Mouse (Mus musculus) MEL (cell line): ENCODE measurements around the gene Tspan18. TPM values are rescaled to one million over a fixed set of nuclear protein-coding genes. Genes with fewer than 3 reads are reported as not detected.

ENCODE experiments used
- DNase-seq: peaks from one replicate; pipeline ENCODE4 v3.0.0; 2011; ENCODE audit warnings: low read depth, low spot score
- H3K27ac ChIP-seq: 2 replicates; pipeline ENCODE4 v1.5.1; 2012; ENCODE audit warnings: low read depth, mild to moderate bottlenecking, control low read depth, low read length, moderate library complexity; ENCODE audit not compliant: control insufficient read depth
- H3K27me3 ChIP-seq, 2 experiments: fragments of 150-350 bp in 1 of 2; sonication (generic) in 1 of 2; 2 replicates each; pipeline ENCODE4 v1.6.1; 2012; ENCODE audit warnings: low read length in 2 of 2, mild to moderate bottlenecking in 2 of 2, improper control_type of control experiment in 1 of 2, moderate library complexity in 1 of 2; ENCODE audit not compliant: insufficient read depth in 2 of 2, control insufficient read depth in 1 of 2
- H3K36me3 ChIP-seq, 2 experiments: 2 replicates each; pipeline ENCODE4 v1.6.1; 2012 to 2014; ENCODE audit warnings: low read length in 2 of 2, improper control_type of control experiment in 1 of 2, inconsistent platforms in 1 of 2, mild to moderate bottlenecking in 1 of 2; ENCODE audit not compliant: insufficient read depth in 2 of 2, control insufficient read depth in 1 of 2
- H3K4me1 ChIP-seq, 2 experiments: fragments of 150-350 bp in 1 of 2; sonication (generic) in 1 of 2; 2 replicates each; pipeline ENCODE4 v1.6.1; 2012; ENCODE audit warnings: low read length in 2 of 2, improper control_type of control experiment in 1 of 2, mild to moderate bottlenecking in 1 of 2; ENCODE audit not compliant: insufficient read depth in 2 of 2, control insufficient read depth in 1 of 2
- H3K4me3 ChIP-seq, 2 experiments: fragments of 150-350 bp in 1 of 2; sonication (generic) in 1 of 2; 2 replicates each; pipeline ENCODE4 v1.5.1; 2012; ENCODE audit warnings: low read depth in 2 of 2, low read length in 2 of 2, mild to moderate bottlenecking in 2 of 2, moderate library complexity in 2 of 2, control low read depth in 1 of 2, improper control_type of control experiment in 1 of 2; ENCODE audit not compliant: control insufficient read depth in 1 of 2, insufficient read depth in 1 of 2
- H3K79me2 ChIP-seq: 2 replicates; pipeline ENCODE4 v1.6.1; 2012; ENCODE audit warnings: mild to moderate bottlenecking, low read length, moderate library complexity; ENCODE audit not compliant: control insufficient read depth, poor library complexity, insufficient read depth
- H3K9ac ChIP-seq: 2 replicates; pipeline ENCODE4 v1.6.1; 2012; ENCODE audit warnings: low read depth, mild to moderate bottlenecking, control low read depth, low read length, moderate library complexity; ENCODE audit not compliant: control insufficient read depth, poor library complexity, severe bottlenecking
- H3K9me3 ChIP-seq: fragments of 150-350 bp; sonication (generic); replicated peaks from 2 replicates; pipeline ENCODE4 v1.6.1; 2012; ENCODE audit warnings: mild to moderate bottlenecking, low read length, improper control_type of control experiment, moderate library complexity; ENCODE audit not compliant: insufficient read depth
- BHLHE40 ChIP-seq: IDR thresholded peaks from 2 replicates; pipeline ENCODE4 v1.6.1; 2012; ENCODE audit warnings: low read depth, mild to moderate bottlenecking, inconsistent platforms, low read length, improper control_type of control experiment, borderline replicate concordance
- CHD1 ChIP-seq: IDR thresholded peaks from 2 replicates; pipeline ENCODE4 v1.6.1; 2012; ENCODE audit warnings: low read depth, mild to moderate bottlenecking, inconsistent platforms, low read length, improper control_type of control experiment
- E2F4 ChIP-seq: IDR thresholded peaks from 2 replicates; pipeline ENCODE4 v1.6.1; 2011; ENCODE audit warnings: low read depth, low read length, improper control_type of control experiment, borderline replicate concordance
- ETS1 ChIP-seq: IDR thresholded peaks from 2 replicates; pipeline ENCODE4 v1.6.1; 2012; ENCODE audit warnings: low read depth, mild to moderate bottlenecking, inconsistent platforms, low read length, improper control_type of control experiment, moderate library complexity
- GATA1 ChIP-seq: IDR thresholded peaks from 2 replicates; pipeline ENCODE4 v1.6.1; 2011; ENCODE audit warnings: low read depth, low read length, improper control_type of control experiment
- HCFC1 ChIP-seq: IDR thresholded peaks from 2 replicates; pipeline ENCODE4 v1.6.1; 2012; ENCODE audit warnings: low read depth, mild to moderate bottlenecking, inconsistent platforms, low read length, improper control_type of control experiment, moderate library complexity
- JUND ChIP-seq: IDR thresholded peaks from 2 replicates; pipeline ENCODE4 v1.6.1; 2011; ENCODE audit warnings: low read depth, mild to moderate bottlenecking, improper control_type of control experiment, low read length
- KAT2A ChIP-seq: conservative IDR thresholded peaks from 2 replicates; pipeline ENCODE4 v1.6.1; 2012; ENCODE audit warnings: low read depth, low read length, improper control_type of control experiment, inconsistent platforms
- MAX ChIP-seq: IDR thresholded peaks from 2 replicates; pipeline ENCODE4 v1.6.1; 2011; ENCODE audit warnings: low read length, improper control_type of control experiment
- MAZ ChIP-seq: IDR thresholded peaks from 2 replicates; pipeline ENCODE4 v1.6.1; 2012; ENCODE audit warnings: low read depth, mild to moderate bottlenecking, inconsistent platforms, low read length, improper control_type of control experiment
- MXI1 ChIP-seq: IDR thresholded peaks from 2 replicates; pipeline ENCODE4 v1.6.1; 2011; ENCODE audit warnings: mild to moderate bottlenecking, low read depth, low read length, improper control_type of control experiment
- MYC ChIP-seq: IDR thresholded peaks from 2 replicates; pipeline ENCODE4 v1.6.1; 2011; ENCODE audit warnings: low read depth, mild to moderate bottlenecking, low read length, improper control_type of control experiment, moderate library complexity
- NELFE ChIP-seq: IDR thresholded peaks from 2 replicates; pipeline ENCODE4 v1.6.1; 2011; ENCODE audit warnings: low read depth, low read length, improper control_type of control experiment
- NRF1 ChIP-seq: IDR thresholded peaks from 2 replicates; pipeline ENCODE4 v1.6.1; 2014; ENCODE audit warnings: low read depth, mild to moderate bottlenecking, inconsistent platforms, low read length, improper control_type of control experiment, moderate library complexity; ENCODE audit not compliant: poor library complexity, insufficient read depth, severe bottlenecking
- POLR2A ChIP-seq, 2 experiments: IDR thresholded peaks; 2 replicates each; pipeline ENCODE4 v1.6.1; 2011 to 2012; ENCODE audit warnings: low read length in 2 of 2, mild to moderate bottlenecking in 2 of 2, control low read depth in 1 of 2, improper control_type of control experiment in 1 of 2, low read depth in 1 of 2, moderate library complexity in 1 of 2; ENCODE audit not compliant: control insufficient read depth in 1 of 2, insufficient read depth in 1 of 2, poor library complexity in 1 of 2
- POLR2AphosphoS2 ChIP-seq: IDR thresholded peaks from 2 replicates; pipeline ENCODE4 v1.6.1; 2011; ENCODE audit warnings: low read length, improper control_type of control experiment
- POLR2AphosphoS5 ChIP-seq: IDR thresholded peaks from 2 replicates; pipeline ENCODE4 v1.6.1; 2012; ENCODE audit warnings: low read depth, borderline replicate concordance, mild to moderate bottlenecking, inconsistent platforms, low read length, moderate library complexity, mixed read lengths
- RAD21 ChIP-seq: IDR thresholded peaks from 2 replicates; pipeline ENCODE4 v1.6.1; 2011; ENCODE audit warnings: mild to moderate bottlenecking, low read depth, low read length, improper control_type of control experiment
- RCOR1 ChIP-seq: IDR thresholded peaks from 2 replicates; pipeline ENCODE4 v1.6.1; 2012; ENCODE audit warnings: low read depth, mild to moderate bottlenecking, inconsistent platforms, low read length, improper control_type of control experiment
- TBP ChIP-seq: IDR thresholded peaks from 2 replicates; pipeline ENCODE4 v1.8.0; 2011; ENCODE audit warnings: low read depth, low read length, improper control_type of control experiment
- UBTF ChIP-seq: IDR thresholded peaks from 2 replicates; pipeline ENCODE4 v1.6.1; 2012; ENCODE audit warnings: low read depth, mild to moderate bottlenecking, inconsistent platforms, low read length, improper control_type of control experiment, moderate library complexity, borderline replicate concordance; ENCODE audit not compliant: insufficient read depth
- USF1 ChIP-seq: IDR thresholded peaks from 2 replicates; pipeline ENCODE4 v1.6.1; 2014; ENCODE audit warnings: low read depth, mild to moderate bottlenecking, inconsistent platforms, low read length, improper control_type of control experiment, moderate library complexity
- ZMIZ1 ChIP-seq: IDR thresholded peaks from 2 replicates; pipeline ENCODE4 v1.6.1; 2012; ENCODE audit warnings: low read depth, mild to moderate bottlenecking, inconsistent platforms, low read length, improper control_type of control experiment, moderate library complexity
- ZNF384 ChIP-seq: IDR thresholded peaks from 2 replicates; pipeline ENCODE4 v1.6.1; 2012; ENCODE audit warnings: low read depth, mild to moderate bottlenecking, inconsistent platforms, low read length, improper control_type of control experiment
- polyA plus RNA-seq, 2 experiments: library from polyadenylated mRNA; stranded (reverse) in 1 of 2; unstranded in 1 of 2; fragments of >175 nt in 1 of 2; fragments of >200 nt in 1 of 2; gene quantifications; 2 replicates each; pipeline versions ENCODE4 v1.2.1 to v1.2.4; 2012; ENCODE audit warnings: low replicate concordance in 2 of 2, low read depth in 1 of 2; ENCODE audit not compliant: insufficient read length in 2 of 2, insufficient read depth in 1 of 2, missing spikeins in 1 of 2
- total RNA-seq: library from RNA; depleted of rRNA; stranded (reverse); fragments of 300-350 nt; gene quantifications from 2 replicates; pipeline ENCODE4 v1.2.3, GENCODE M21; 2012

Gene Tspan18
- total and polyA plus RNA-seq, 3 experiments, result 2.2 to 4.4 TPM; not detected in 1

DNA sequence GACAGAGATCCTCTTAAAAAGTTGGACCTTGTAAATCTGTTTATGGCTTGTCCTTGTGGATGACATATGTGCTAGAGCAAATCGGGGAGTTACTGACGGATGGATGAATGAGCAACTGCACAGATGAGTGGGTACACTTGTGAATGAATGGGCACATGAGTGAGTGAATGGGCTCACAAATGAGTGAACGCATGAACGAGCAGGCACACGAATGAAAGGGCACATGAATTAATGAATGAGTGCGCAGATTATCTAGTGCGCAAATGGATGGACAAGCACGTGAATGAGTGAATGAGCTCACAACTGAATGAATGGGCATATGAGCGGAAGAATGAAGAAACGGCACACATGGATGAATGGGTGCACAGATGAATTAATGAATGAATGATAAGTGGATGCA lies 64.7 kb downstream of the Tspan18 start:
- Histone ChIP-seq H3K4me1 (no peaks in the 10 kb centered on the region), H3K9me3 (no peaks in the 10 kb centered on the region), H3K79me2 (no peaks in the 10 kb centered on the region), H3K27ac (no peak overlapping the region), H3K36me3 (no peaks in the 10 kb centered on the region), H3K4me3 (no peak overlapping the region), H3K9ac (no peak overlapping the region), H3K27me3 (no peaks in the 10 kb centered on the region)
- TF ChIP-seq RAD21, result no peak
- no peak for TF ChIP-seq KAT2A
- TF ChIP-seq MXI1, result no peak
- no peak for TF ChIP-seq ETS1
- no peak for TF ChIP-seq RCOR1
- TF ChIP-seq POLR2A (IDR thresholded peaks at IDR 0.05; ENCODE audit: control insufficient read depth in 1 of 2, insufficient read depth in 1 of 2, low read depth in 1 of 2, low read length in 2 of 2, poor library complexity in 1 of 2), result no peak
- TF ChIP-seq JUND, result no peak
- TF ChIP-seq CHD1, result no peak
- no peak for TF ChIP-seq USF1
- DNase-seq, result no peak

- H3K27me3 ChIP-seq, result no peaks in the 10 kb centered on the region
Measured at GRCm38 (mm10) chr2:93268711-93269270, 65.5 kb downstream of the Tspan18 start.

More at GRCm38 (mm10) chr2:93268711-93269270, 65.5 kb downstream of the Tspan18 start:
- no peak for DNase-seq
- Histone ChIP-seq H3K36me3 (no peaks in the 10 kb centered on the region), H3K4me3 (no peak overlapping the region), H3K4me1 (no peaks in the 10 kb centered on the region), H3K9me3 (no peaks in the 10 kb centered on the region), H3K79me2 (no peaks in the 10 kb centered on the region), H3K9ac (no peak overlapping the region), H3K27ac (no peak overlapping the region)
- TF ChIP-seq MYC, result no peak
- no peak for TF ChIP-seq RAD21
- no peak for TF ChIP-seq NELFE
- no peak for TF ChIP-seq GATA1
- TF ChIP-seq E2F4, result no peak
- TF ChIP-seq ZMIZ1, result no peak
- TF ChIP-seq MAZ, result no peak
- no peak for TF ChIP-seq MXI1
- no peak for TF ChIP-seq JUND
- no peak for TF ChIP-seq POLR2AphosphoS2
- TF ChIP-seq TBP, result no peak
- no peak for TF ChIP-seq POLR2AphosphoS5
- no peak for TF ChIP-seq UBTF
- TF ChIP-seq MAX, result no peak
- TF ChIP-seq HCFC1, result no peak
- no peak for TF ChIP-seq NRF1
- TF ChIP-seq ZNF384, result no peak
- no peak for TF ChIP-seq BHLHE40
